Mouse (Mus musculus): ENCODE results near the gene Dennd6a.

DNA sequence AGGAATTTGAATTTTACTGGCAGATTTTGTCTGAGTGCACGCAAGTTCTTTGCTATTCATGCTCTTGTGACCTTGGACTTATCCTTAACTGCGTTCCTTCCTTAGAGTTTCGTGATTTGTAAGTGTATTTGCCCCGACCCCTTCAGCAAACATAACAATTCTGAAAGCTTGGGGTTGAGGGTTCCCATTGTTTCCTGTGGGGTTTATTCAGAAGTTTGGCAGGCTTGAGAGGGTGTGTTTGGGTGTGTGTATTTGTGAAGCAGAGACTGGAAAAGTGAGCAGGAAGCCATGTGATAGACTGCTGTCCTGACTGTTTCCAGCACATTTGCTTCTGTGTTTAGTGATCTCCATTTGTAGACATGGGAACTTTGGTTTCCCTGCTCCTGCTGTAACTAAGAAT lies 31.7 kb downstream of the Dennd6a start:
- no peak for TF ChIP-seq GATA1 (IDR thresholded peaks at IDR 0.05; ENCODE audit: low read length)
- TF ChIP-seq TAL1 (IDR thresholded peaks at IDR 0.05; ENCODE audit: low read length): no peak
